Mouse (Mus musculus) heart, postnatal 25 days (tissue): ENCODE results near the gene Wwox. TPM values are rescaled to one million over a fixed set of nuclear protein-coding genes. Genes with fewer than 3 reads are reported as not detected.

Experiments used
- DNase-seq: peaks from one replicate; pipeline ENCODE4 v3.0.0; 2022; ENCODE audit warnings: low spot score
- intact Hi-C: fragments of 180-260 bp; cut with DNase I; formaldehyde crosslinking; loops from one replicate; pipeline ENCODE4 v1.15.1; 2025
- total RNA-seq, 2 experiments: library from RNA; stranded (reverse); gene quantifications; 2 replicates each; pipeline ENCODE4 v1.2.3; 2021

Gene Wwox
- total RNA-seq, 2 experiments from 2014 or later = 3.9 to 4.0 TPM

GRCm38 (mm10) chr8:114634151-114634550 is 194.7 kb downstream of the Wwox start:
- intact Hi-C loops = no loop called here
- no peak for DNase-seq

GRCm38 (mm10) chr8:114634669-114635410 is 195.4 kb downstream of the Wwox start:
- intact Hi-C loops = no loop called here
- no peak for DNase-seq

GRCm38 (mm10) chr8:114636376-114636775 is 196.9 kb downstream of the Wwox start:
- no peak for DNase-seq
- intact Hi-C loops = no loop called here

GRCm38 (mm10) chr8:114641809-114642208 is 202.4 kb downstream of the Wwox start:
- intact Hi-C loops = no loop called here
- no peak for DNase-seq

- no peak for DNase-seq
- intact Hi-C loops = no loop called here
Observed at GRCm38 (mm10) chr8:114650789-114651188, 211.3 kb downstream of the Wwox start.

GRCm38 (mm10) chr8:114657789-114658188 is 218.3 kb downstream of the Wwox start:
- intact Hi-C loops = no loop called here
- no peak for DNase-seq

- intact Hi-C loops = no loop called here
- DNase-seq = no peak
Observed at GRCm38 (mm10) chr8:114658475-114658874, 219.0 kb downstream of the Wwox start.

GRCm38 (mm10) chr8:114663053-114663452 is 223.6 kb downstream of the Wwox start:
- DNase-seq = no peak
- intact Hi-C loops = no loop called here

- DNase-seq = no peak
- intact Hi-C loops = no loop called here
Observed at GRCm38 (mm10) chr8:114665521-114665920, 226.1 kb downstream of the Wwox start.

GRCm38 (mm10) chr8:114670801-114671200 is 231.3 kb downstream of the Wwox start:
- DNase-seq = no peak
- intact Hi-C loops = no loop called here

- intact Hi-C loops = no loop called here
- peak; percentile 20 for DNase-seq
Observed at GRCm38 (mm10) chr8:114671237-114671674, 231.8 kb downstream of the Wwox start.

GRCm38 (mm10) chr8:114673416-114673815 is 234.0 kb downstream of the Wwox start:
- intact Hi-C loops = no loop called here
- no peak for DNase-seq

GRCm38 (mm10) chr8:114675151-114675550 is 235.7 kb downstream of the Wwox start:
- no peak for DNase-seq
- intact Hi-C loops = no loop called here

GRCm38 (mm10) chr8:114676918-114677317 is 237.5 kb downstream of the Wwox start:
- intact Hi-C loops = no loop called here
- DNase-seq = no peak

- intact Hi-C loops = no loop called here
- DNase-seq = no peak
Observed at GRCm38 (mm10) chr8:114677551-114678127, 238.2 kb downstream of the Wwox start.

- intact Hi-C loops = no loop called here
- DNase-seq = no peak
Observed at GRCm38 (mm10) chr8:114679386-114680098, 240.1 kb downstream of the Wwox start.

- DNase-seq = no peak
- intact Hi-C loops = no loop called here
Observed at GRCm38 (mm10) chr8:114681136-114681535, 241.7 kb downstream of the Wwox start.

- no peak for DNase-seq
- intact Hi-C loops = no loop called here
Observed at GRCm38 (mm10) chr8:114682166-114682565, 242.7 kb downstream of the Wwox start.

GRCm38 (mm10) chr8:114684046-114684702 is 244.7 kb downstream of the Wwox start:
- DNase-seq = peak; percentile 23
- intact Hi-C loops = no loop called here

GRCm38 (mm10) chr8:114686462-114686861 is 247.0 kb downstream of the Wwox start:
- intact Hi-C loops = no loop called here
- DNase-seq = no peak

GRCm38 (mm10) chr8:114688732-114689131 is 249.3 kb downstream of the Wwox start:
- no peak for DNase-seq
- intact Hi-C loops = no loop called here
